Mouse (Mus musculus): ENCODE measurements around the gene Olfr279.

Olfr279 gene

GRCm38 (mm10) chr15:98492102-98492501, at the start of gene Olfr279:
Gene Olfr279 (plus strand): TSS chr15:98492402.
- DNase-seq (ENCODE audit: low spot score) = no peak

DNA sequence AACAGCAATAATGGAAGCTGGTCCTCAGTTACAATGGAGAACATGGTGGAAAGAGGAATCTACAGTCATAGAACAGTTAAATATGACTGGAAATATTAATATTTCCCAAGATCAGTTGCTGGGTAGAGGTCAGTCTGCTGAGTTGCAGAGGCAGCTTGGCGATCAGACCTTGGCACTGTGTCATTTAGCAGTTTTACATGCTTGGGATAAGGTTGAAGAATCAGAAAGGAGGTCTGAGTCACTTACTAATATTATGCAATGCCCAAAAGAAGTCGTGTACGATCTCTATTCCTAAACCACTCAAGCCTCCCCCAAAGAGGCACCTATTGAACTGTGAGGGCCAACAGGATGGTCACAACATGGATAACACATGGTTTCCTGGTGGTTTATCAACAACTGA, 47.6 kb upstream of the Olfr279 start:
- no peak for DNase-seq (ENCODE audit: low spot score)

DNA sequence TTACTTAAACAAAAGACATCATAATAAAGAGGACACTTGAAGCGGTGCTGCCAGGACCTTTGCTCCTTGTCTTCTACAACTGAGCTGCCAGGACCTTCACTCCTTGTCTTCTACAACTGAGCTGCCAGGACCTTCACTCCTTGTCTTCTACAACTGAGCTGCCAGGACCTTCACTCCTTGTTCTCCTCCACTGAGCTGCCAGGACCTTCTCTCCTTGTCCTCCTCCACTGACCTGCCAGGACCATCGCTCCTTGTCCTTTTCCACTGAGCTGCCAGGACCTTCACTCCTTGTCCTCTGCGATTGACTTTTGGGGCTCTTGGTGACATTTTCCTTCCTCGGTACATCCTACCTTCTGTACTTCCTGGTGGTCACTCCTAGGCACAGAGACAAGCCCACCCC, 43.7 kb upstream of the Olfr279 start:
- DNase-seq (ENCODE audit: low spot score) = no peak

DNA sequence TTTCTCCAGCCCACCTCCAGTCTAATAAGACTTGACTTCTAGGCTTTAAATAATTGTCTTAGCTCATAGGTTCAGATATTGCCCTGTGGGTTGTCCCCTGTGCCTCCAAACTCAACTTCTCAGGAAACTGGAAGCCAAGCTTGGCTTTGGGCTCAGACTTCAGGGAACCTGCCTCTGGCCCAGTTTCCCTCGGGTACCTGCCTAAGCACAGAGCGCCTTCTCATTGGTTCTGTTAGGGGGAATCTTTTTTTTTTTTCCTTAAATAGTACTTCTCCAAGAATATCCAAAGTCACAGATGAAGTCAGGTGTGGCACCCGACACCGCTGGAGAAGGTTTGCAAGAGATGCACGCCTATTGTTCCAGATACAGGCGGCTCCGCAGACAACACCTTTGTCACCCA, 39.9 kb upstream of the Olfr279 start, which contains the start of gene Olfr281:
Gene Olfr281 (plus strand): TSS at position 301 of the 400 bp plus-strand sequence.
- DNase-seq (ENCODE audit: low spot score) = no peak

- DNase-seq (ENCODE audit: low spot score) = no peak
Observed at GRCm38 (mm10) chr15:98469596-98469995, 22.6 kb upstream of the Olfr279 start, which contains the start of gene OR5BS1P. Gene OR5BS1P (plus strand): TSS chr15:98469896.

DNA sequence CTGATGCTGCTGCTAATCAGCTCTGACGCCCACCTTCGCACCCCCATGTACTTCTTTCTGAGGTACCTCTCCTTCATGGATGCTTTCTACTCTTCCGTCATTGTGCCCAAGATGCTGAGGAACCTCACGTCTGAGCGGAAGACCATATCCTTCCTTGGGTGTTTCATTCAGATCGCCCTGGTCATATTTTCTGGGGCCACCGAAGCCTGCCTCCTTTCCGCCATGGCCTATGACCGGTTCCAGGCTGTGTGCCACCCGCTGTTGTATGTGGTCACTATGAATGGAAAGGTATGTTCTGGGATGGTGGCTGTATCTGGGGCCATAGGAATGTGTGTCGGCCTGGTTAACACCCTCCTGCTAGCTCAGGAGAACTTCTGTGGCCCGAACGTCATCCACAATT, 20.7 kb upstream of the Olfr279 start:
- DNase-seq (ENCODE audit: low spot score) = no peak

GRCm38 (mm10) chr15:98474958-98475357, 17.2 kb upstream of the Olfr279 start:
- no peak for DNase-seq (ENCODE audit: low spot score)

DNA sequence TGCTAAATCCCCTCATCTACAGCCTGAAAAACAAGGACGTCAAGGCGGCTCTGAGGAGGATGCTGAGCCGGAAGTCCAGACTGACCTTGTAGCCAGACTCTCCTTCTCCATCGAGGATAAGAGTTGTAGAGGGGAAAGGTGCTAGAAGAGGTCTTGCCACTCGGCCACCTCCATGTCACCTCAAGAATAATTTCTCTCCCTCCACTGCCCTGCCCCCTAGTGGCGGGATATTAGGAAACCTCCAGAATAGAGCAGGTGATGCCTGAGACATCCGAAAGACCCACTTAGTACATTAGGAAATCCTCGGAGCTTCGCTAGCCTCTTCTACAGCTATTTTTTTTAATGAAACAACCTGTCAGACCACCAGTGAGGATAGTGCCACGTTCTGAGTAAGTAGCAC, 16.8 kb upstream of the Olfr279 start:
- DNase-seq (ENCODE audit: low spot score) = peak; percentile 82

- no peak for DNase-seq (ENCODE audit: low spot score)
Observed at GRCm38 (mm10) chr15:98476281-98476680, 15.9 kb upstream of the Olfr279 start.

DNA sequence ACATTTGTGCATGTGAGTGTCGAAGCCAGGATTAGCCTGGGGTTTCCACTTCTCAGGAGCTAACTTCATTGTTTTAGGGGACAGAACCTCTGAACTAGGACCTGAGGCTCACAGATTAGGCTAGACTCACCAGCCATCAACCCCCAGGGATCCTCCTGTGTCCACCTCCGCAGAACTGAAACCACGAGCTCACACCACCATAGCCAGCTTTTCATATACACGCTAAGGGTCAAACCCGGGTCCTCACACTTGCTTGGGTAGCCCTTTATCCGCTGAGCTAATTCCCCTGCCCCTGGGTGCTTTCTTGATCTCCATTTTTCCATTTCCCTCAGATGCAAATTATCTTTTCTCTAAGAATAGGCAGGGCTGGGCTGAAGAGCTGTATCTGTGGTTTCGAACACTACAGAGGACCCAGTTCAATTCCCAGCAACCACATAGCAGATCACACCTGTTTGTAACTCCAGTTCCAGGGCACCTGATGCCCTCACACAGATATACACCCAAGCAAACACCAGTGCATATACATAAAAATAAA, 12.6 kb upstream of the Olfr279 start:
- DNase-seq (ENCODE audit: low spot score) = no peak

- DNase-seq (ENCODE audit: low spot score) = no peak
Observed at GRCm38 (mm10) chr15:98482701-98483100, 9.5 kb upstream of the Olfr279 start, which contains the start of gene Lalba. Gene Lalba (minus strand): TSS chr15:98482721.

- DNase-seq (ENCODE audit: low spot score) = no peak
Observed at GRCm38 (mm10) chr15:98483907-98484886, 8.0 kb upstream of the Olfr279 start.

- no peak for DNase-seq (ENCODE audit: low spot score)
Observed at GRCm38 (mm10) chr15:98486433-98487021, 5.7 kb upstream of the Olfr279 start.

DNA sequence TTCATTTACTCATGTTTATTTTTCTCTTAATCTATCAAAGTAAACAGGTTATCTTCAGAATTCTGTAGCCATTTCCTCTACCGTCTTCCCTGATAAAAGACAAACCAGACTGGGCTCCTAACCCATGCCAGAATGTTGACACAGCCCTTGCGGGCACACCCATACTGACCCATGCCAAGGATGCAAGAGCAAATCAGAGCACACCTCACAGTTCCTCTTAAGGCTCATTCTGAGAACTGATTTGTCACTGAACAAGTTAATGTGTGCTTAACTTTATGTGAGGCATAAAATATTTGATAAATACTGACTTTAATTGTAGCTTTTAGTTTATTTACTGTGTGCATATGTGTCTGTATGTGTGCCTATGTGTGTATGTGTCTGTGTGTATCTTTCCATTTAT, 870 bp upstream of the Olfr279 start:
- no peak for DNase-seq (ENCODE audit: low spot score)

- no peak for DNase-seq (ENCODE audit: low spot score)
Observed at GRCm38 (mm10) chr15:98497631-98498030, 5.4 kb downstream of the Olfr279 start.

DNA sequence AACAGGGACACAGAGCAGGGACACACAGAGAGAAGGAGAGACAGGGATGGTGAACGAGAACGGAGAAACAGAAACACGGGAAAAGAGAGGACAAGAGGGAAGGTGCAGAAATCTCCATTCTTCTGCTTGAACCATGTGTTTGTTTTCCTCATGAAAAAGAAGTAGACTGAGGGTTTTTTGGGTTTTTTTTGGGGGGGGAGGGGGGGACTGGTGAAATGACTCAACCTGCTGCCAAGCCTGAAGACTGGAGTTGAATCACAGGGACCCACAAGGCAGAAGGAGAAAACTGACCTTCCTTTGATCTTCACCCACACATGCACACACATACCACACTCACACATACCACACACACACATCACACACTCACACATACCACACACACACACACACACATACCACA, 11.1 kb downstream of the Olfr279 start:
- DNase-seq (ENCODE audit: low spot score) = no peak

GRCm38 (mm10) chr15:98504514-98504913, 12.3 kb downstream of the Olfr279 start:
- DNase-seq (ENCODE audit: low spot score) = peak; percentile 91

GRCm38 (mm10) chr15:98506253-98506957, 14.2 kb downstream of the Olfr279 start:
- DNase-seq (ENCODE audit: low spot score) = no peak

- DNase-seq (ENCODE audit: low spot score) = no peak
Observed at GRCm38 (mm10) chr15:98507321-98507720, 15.1 kb downstream of the Olfr279 start.

DNA sequence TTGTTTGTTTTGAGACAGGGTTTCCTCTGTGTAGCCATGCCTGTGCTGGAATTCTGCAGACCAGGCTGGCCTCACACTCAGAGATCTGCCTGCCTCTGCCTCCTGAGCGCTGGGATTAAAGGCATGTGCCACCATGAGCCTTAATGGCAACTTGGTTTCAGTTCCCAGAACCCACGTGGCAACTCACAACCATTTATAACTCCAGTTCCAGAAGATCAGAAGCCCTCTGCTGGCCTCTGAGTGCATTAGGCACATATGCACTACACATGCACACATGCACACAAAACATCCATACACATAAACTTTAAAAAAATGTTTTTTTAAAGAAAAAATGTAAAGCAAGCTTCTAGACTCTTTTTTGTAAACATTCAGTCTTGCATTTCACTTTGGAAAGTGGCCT, 17.2 kb downstream of the Olfr279 start:
- DNase-seq (ENCODE audit: low spot score) = no peak

DNA sequence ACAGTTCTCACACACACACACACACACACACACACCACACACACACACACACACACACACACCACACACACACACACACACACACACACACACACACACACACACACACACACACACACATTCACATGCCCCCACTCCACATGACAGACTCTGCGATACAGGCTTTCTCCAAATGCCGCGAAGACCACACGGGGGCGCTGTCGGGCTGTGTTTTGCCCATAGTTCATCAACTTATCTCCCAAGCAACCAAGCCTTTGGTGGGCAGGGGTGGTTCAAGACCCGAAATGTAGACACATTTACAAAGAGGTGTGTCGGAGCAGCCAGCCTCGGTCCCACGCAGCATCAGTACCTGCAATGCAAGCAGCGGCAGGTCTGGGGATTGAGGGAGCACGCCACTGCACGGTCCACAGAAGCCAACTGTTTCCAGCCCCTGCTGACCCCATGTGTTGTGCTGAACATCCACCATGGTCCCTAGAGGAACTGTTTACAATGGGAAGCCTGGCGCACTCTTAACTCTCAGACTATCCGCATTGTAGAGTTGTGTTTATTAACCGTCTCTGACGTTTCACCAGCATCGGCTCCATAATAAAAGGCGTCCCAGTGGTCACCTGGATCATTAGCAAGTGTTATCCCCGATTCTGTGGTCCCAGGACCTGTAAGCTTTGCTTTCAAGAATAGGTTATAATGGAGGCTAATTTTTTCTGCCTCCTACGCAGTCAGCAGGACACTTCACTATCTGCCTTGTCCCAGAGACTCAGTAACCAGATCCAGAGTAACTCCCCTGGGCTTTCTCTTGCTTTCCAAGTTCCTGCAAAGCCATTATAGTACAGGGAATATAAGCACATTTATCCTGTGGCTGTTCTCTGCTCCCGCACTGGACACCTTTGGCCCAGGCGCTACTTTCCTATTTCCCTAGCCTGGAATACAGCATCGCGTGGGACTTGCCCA, 18.5 kb downstream of the Olfr279 start:
- DNase-seq (ENCODE audit: low spot score) = peak; percentile 88
